Mouse (Mus musculus) erythroblast, embryonic 14.5 days (primary cell): ENCODE data around the gene Ocel1.

ENCODE experiments used
- GATA1 ChIP-seq: IDR thresholded peaks from 2 replicates; pipeline ENCODE4 v1.6.1; 2012; ENCODE audit warnings: low read length, inconsistent platforms, mixed read lengths
- TAL1 ChIP-seq: IDR thresholded peaks from 3 replicates; pipeline ENCODE4 v1.6.1; 2012; ENCODE audit warnings: low read length, inconsistent platforms, mixed read lengths

- TF ChIP-seq GATA1: no peak
- no peak for TF ChIP-seq TAL1
Measured at GRCm38 (mm10) chr8:71370711-71371235, 325 bp upstream of the Ocel1 start.
